Mouse (Mus musculus) kidney, adult 2 months (tissue): ENCODE measurements at regions not wholly inside any gene's neighbourhood (a gene's known extent, or its start where the extent isn't known, plus 50 kb on each side); places are given as distances from the start of the nearest gene placed in this dataset.

Source experiments
- CTCF ChIP-seq: fragments of 200-500 bp; conservative IDR thresholded peaks from 2 replicates; pipeline ENCODE4 v1.5.1; 2011; ENCODE audit warnings: low read depth, mild to moderate bottlenecking, control low read depth, low read length, moderate library complexity, mixed read lengths; ENCODE audit not compliant: insufficient read depth, insufficient read length
- POLR2A ChIP-seq: fragments of 200-500 bp; IDR thresholded peaks from one replicate; pipeline ENCODE4 v1.6.1; 2011; ENCODE audit warnings: low read depth, low read length, control low read depth

GRCm38 (mm10) chr10:91234709-91235108 is 53.6 kb upstream of the Tmpo start:
- TF ChIP-seq CTCF (no peak), POLR2A (no peak)
